Mouse (Mus musculus) neural tube, embryonic 15.5 days (tissue): ENCODE results near the gene Chn2. TPM values are rescaled to one million over a fixed set of nuclear protein-coding genes. Genes with fewer than 3 reads are reported as not detected.

Experiments used
- ATAC-seq: fragments of 200-750 bp; cut with Nextera tagmentation; 2 replicates; pipeline ENCODE4 v1.8.0; 2017; ENCODE audit warnings: mild to moderate bottlenecking, moderate TSS enrichment, moderate library complexity; ENCODE audit not compliant: low FRiP score
- H3K27ac ChIP-seq: fragments of 300-500 bp; sonication (generic); replicated peaks from 2 replicates; pipeline ENCODE4 v1.5.1; 2015; ENCODE audit warnings: mild to moderate bottlenecking, inconsistent platforms
- H3K27me3 ChIP-seq: fragments of 300-500 bp; sonication (generic); replicated peaks from 2 replicates; pipeline ENCODE4 v1.6.1; 2015; ENCODE audit warnings: inconsistent platforms
- H3K36me3 ChIP-seq: fragments of 300-500 bp; sonication (generic); 2 replicates; pipeline ENCODE4 v1.6.1; 2015; ENCODE audit warnings: inconsistent platforms
- H3K4me1 ChIP-seq: fragments of 300-500 bp; sonication (generic); 2 replicates; pipeline ENCODE4 v1.6.1; 2015; ENCODE audit warnings: inconsistent platforms
- H3K4me2 ChIP-seq: fragments of 300-500 bp; sonication (generic); 2 replicates; pipeline ENCODE4 v1.6.1; 2015; ENCODE audit warnings: inconsistent platforms, mild to moderate bottlenecking, moderate library complexity
- H3K4me3 ChIP-seq: fragments of 300-500 bp; sonication (generic); replicated peaks from 2 replicates; pipeline ENCODE4 v1.5.1; 2015; ENCODE audit warnings: mild to moderate bottlenecking, inconsistent platforms
- H3K9ac ChIP-seq: fragments of 300-500 bp; sonication (generic); replicated peaks from 2 replicates; pipeline ENCODE4 v1.6.1; 2015; ENCODE audit warnings: mild to moderate bottlenecking, inconsistent platforms
- H3K9me3 ChIP-seq: fragments of 300-500 bp; sonication (generic); replicated peaks from 2 replicates; pipeline ENCODE4 v1.6.1; 2016; ENCODE audit warnings: inconsistent platforms
- WGBS: fragments of 180-500 bp; shearing (Covaris S2); methylation state at CpG from one replicate; pipeline ENCODE4 v1.1.7; 2015; ENCODE audit warnings: mixed read lengths; 5-methylcytosine and 5-hydroxymethylcytosine counted together
- polyA plus RNA-seq: library from polyadenylated mRNA; unstranded; fragments of >200 nt; fragmentation: Nextera tagmentation; extraction: Ambion mirVana; gene quantifications from 2 replicates; pipeline ENCODE4 v1.2.1, GENCODE M21; 2015

The Chn2 gene
- polyA plus RNA-seq, 1 experiment from 2014 or later: 17.6 TPM

DNA sequence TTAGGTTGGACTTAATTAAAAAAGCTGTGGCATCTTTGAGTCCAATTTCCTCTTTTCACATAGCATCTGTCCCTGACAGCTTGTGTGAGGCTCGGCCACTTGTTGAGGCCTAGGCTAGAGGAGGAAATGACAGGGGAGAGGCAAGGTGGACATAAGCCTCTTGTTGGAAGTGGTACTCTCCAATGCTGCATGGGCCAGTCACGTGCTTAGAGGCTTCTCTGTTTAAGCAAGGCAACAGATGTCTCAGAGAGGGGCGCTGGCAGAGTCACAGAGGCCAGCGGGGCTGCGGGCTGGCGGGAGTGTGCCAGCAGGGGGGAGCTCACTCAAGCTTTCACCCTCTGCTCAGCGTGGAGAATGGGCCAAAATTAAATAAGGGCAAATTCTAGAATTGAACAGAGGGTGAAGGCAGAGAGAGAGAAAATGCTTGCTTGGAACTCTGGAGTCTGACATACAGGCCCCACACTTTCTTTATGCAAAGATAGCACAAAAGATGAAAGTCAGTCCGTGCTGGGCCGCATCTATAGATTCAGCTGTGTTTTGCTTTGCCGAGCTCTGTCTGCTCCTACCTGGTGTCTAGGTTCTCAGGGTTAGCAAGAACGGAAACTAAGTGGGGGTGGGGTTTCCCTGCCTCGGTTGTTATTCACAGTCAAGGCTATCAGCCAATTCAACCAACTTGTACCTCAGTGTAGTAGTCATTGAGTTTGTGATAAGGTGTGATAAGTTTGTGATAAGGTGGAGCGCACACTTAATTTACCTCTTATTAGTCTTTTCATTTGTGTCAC lies 80.7 kb downstream of the Chn2 start:
- H3K4me2 ChIP-seq: no peak overlapping the region
- 36% methylated on average over 13 of the region's 13 CpGs for WGBS
- H3K9me3 ChIP-seq: no peaks in the 10 kb centered on the region
- ATAC-seq: no peak
- peaks cover 4% of the 10 kb centered on the region for H3K4me1 ChIP-seq
- no peaks in the 10 kb centered on the region for H3K36me3 ChIP-seq
- H3K9ac ChIP-seq: no peak overlapping the region
- H3K27me3 ChIP-seq: no peaks in the 10 kb centered on the region
- H3K4me3 ChIP-seq: no peak overlapping the region
- no peak overlapping the region for H3K27ac ChIP-seq

DNA sequence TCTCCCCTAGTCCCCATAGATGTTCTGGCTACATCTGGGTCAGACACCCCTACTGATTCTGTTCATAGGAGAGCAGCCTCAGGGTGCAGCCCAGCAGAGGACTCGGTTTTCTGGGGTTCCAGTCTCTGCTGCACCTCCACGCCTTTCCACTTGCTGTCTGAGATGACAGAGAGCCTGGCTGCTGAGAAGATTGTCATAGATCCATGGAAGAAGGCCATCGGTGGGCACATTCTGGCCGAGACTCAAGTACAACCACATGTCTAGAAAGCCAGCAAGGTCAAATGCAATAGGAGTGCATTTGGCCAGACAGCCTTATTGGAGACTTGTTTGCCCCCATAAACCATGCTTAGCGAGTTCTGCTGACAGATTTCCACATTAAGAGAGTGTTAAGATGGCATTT lies 81.5 kb downstream of the Chn2 start:
- H3K36me3 ChIP-seq: no peaks in the 10 kb centered on the region
- H3K4me2 ChIP-seq: no peak overlapping the region
- no peaks in the 10 kb centered on the region for H3K27me3 ChIP-seq
- no peak for ATAC-seq
- no peak overlapping the region for H3K9ac ChIP-seq
- WGBS: 83% methylated on average over 5 of the region's 5 CpGs
- no peak overlapping the region for H3K27ac ChIP-seq
- no peak overlapping the region for H3K4me3 ChIP-seq
- H3K4me1 ChIP-seq: peaks cover 4% of the 10 kb centered on the region
- no peaks in the 10 kb centered on the region for H3K9me3 ChIP-seq

GRCm38 (mm10) chr6:54124519-54124918 lies 85.2 kb downstream of the Chn2 start:
- H3K27me3 ChIP-seq: no peaks in the 10 kb centered on the region
- H3K9ac ChIP-seq: no peak overlapping the region
- 78% methylated on average over 3 of the region's 3 CpGs for whole genome bisulfite sequencing
- H3K36me3 ChIP-seq: no peaks in the 10 kb centered on the region
- H3K4me2 ChIP-seq: no peak overlapping the region
- ATAC-seq: no peak
- H3K4me3 ChIP-seq: no peak overlapping the region
- H3K4me1 ChIP-seq: peaks cover 14% of the 10 kb centered on the region
- no peak overlapping the region for H3K27ac ChIP-seq
- H3K9me3 ChIP-seq: no peaks in the 10 kb centered on the region

DNA sequence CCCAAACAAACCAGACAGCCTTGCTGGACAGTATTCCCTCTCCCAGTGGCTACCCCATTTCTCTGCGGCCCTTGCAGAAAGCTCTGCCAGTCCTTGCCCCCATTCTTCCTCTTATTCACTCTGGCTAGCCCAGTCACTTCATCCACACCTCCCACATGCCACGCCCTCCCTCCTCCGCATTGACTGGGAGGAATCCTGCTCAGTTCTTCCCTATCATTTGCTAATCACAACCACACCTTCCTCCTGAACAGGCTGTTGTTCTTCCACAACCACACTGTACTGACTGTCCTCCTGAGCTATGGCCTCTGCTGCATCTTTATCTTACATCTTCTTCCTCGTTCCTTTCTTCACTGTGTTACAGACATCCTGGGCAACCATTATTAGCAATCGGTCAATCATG lies 86.2 kb downstream of the Chn2 start:
- H3K36me3 ChIP-seq: no peaks in the 10 kb centered on the region
- no peak overlapping the region for H3K27ac ChIP-seq
- no peaks in the 10 kb centered on the region for H3K9me3 ChIP-seq
- H3K27me3 ChIP-seq: no peaks in the 10 kb centered on the region
- peaks cover 10% of the 10 kb centered on the region; the same call in 1 of the 2 replicates for H3K4me1 ChIP-seq
- WGBS: 85% methylated on average over 5 of the region's 5 CpGs
- no peak overlapping the region for H3K9ac ChIP-seq
- H3K4me3 ChIP-seq: no peak overlapping the region
- H3K4me2 ChIP-seq: no peak overlapping the region
- ATAC-seq: no peak

DNA sequence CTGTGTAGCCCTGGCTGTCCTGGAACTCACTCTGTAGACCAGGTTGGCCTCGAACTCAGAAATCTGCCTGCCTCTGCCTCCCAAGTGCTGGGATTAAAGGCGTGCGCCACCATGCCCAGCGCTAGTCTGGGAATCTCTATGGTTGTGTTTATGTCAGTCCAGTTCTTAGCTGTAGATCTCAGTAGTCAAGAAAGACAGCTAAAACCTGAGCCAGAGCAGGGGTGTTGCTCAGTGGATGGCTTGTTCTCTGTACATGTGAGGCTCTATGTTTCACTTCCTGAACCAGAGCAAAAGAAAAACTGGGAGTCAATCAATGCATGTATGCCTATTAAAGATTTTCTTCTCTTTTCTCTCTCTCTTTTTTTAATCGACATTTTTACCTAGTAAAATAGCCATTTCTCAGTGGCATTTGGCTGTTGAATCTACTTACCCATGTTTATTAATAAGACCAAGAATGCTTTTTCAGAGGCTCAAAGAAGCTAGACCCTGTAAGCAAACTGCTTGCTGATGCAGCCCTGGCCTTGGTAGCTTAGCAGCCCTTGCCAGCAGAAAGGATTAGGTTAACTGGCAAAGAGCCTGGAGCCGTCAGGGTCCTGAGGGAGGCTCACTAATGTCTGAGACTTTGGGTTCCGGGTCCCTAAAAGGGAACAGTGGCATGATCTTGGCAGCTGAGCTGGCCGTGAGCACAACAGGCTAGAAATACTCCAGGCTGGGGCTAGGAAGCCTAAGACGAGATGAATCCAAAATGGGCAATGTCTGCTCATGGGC lies 87.1 kb downstream of the Chn2 start:
- Histone ChIP-seq H3K27ac (no peak overlapping the region), H3K9ac (no peak overlapping the region), H3K4me2 (no peak overlapping the region), H3K27me3 (no peaks in the 10 kb centered on the region), H3K4me3 (no peak overlapping the region), H3K9me3 (no peaks in the 10 kb centered on the region), H3K4me1 (peaks cover 10% of the 10 kb centered on the region; the same call in 1 of the 2 replicates), H3K36me3 (no peaks in the 10 kb centered on the region)
- WGBS: 71% methylated on average over 9 of the region's 9 CpGs
- ATAC-seq: no peak

- Histone ChIP-seq H3K9me3 (no peaks in the 10 kb centered on the region), H3K4me2 (no peak overlapping the region), H3K4me1 (peaks cover 10% of the 10 kb centered on the region; the same call in 1 of the 2 replicates), H3K4me3 (no peak overlapping the region), H3K9ac (no peak overlapping the region), H3K27me3 (no peaks in the 10 kb centered on the region), H3K27ac (no peak overlapping the region), H3K36me3 (no peaks in the 10 kb centered on the region)
- 81% methylated on average over 11 of the region's 11 CpGs for WGBS
- no peak for ATAC-seq
Observed at GRCm38 (mm10) chr6:54126993-54127697, 87.8 kb downstream of the Chn2 start.

- WGBS: 82% methylated on average over 1 of the region's 1 CpGs
- no peak for ATAC-seq
Observed at GRCm38 (mm10) chr6:54128702-54129101, 89.3 kb downstream of the Chn2 start.

DNA sequence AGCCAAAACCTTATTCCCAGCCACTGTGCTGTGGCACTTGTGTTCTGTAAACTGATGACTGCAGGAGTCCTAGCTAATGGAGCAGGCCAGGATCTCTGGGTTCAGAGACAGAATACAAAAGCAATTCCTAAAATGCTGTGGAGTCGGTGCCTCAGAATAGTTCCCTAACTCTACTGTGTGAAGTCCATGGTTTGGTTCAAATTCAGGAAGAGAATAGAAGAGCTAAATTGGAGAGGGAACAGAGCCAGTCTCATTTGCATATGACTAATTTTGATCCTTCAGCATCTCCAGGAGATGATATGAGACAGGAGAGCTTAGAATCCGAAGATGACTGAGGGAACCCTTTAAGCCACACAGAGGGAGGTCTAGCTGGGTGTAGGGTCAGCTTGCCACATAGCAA lies 90.2 kb downstream of the Chn2 start:
- H3K9ac ChIP-seq: no peak overlapping the region
- no peaks in the 10 kb centered on the region for H3K27me3 ChIP-seq
- no peaks in the 10 kb centered on the region for H3K36me3 ChIP-seq
- no peak overlapping the region for H3K4me3 ChIP-seq
- no peak overlapping the region for H3K27ac ChIP-seq
- no peaks in the 10 kb centered on the region for H3K9me3 ChIP-seq
- no peak for ATAC-seq
- WGBS: 69% methylated on average over 2 of the region's 2 CpGs
- H3K4me1 ChIP-seq: peaks cover 15% of the 10 kb centered on the region
- H3K4me2 ChIP-seq: no peak overlapping the region

More at GRCm38 (mm10) chr6:54128702-54129101, 89.3 kb downstream of the Chn2 start:
- H3K4me1 ChIP-seq: peaks cover 15% of the 10 kb centered on the region
- no peaks in the 10 kb centered on the region for H3K9me3 ChIP-seq
- H3K9ac ChIP-seq: no peak overlapping the region
- H3K27ac ChIP-seq: no peak overlapping the region
- H3K4me2 ChIP-seq: no peak overlapping the region
- no peaks in the 10 kb centered on the region for H3K36me3 ChIP-seq
- H3K27me3 ChIP-seq: no peaks in the 10 kb centered on the region
- no peak overlapping the region for H3K4me3 ChIP-seq

DNA sequence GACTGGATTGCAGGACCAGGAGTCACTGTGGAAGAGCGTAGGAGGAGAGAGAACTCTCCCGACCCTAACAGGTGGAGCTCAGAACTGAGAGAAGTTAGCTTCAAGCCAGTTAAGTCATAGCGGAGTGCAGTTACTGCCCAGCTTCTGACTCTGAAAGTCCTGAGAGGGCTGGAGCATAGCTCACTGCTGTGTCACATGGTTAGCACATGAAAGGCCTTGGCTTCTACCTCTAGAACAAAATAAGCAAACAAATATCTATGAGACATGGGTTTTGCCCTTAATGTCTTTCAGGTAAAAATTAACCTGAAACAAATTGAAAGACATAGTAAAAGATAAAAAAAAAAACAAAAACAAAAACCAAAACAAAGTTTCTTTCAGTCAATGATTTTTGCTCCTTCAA lies 91.5 kb downstream of the Chn2 start:
- no peak overlapping the region for H3K4me2 ChIP-seq
- ATAC-seq: no peak
- peaks cover 15% of the 10 kb centered on the region for H3K4me1 ChIP-seq
- no peaks in the 10 kb centered on the region for H3K36me3 ChIP-seq
- no peak overlapping the region for H3K4me3 ChIP-seq
- no peaks in the 10 kb centered on the region for H3K27me3 ChIP-seq
- no peak overlapping the region for H3K9ac ChIP-seq
- 87% methylated on average over 3 of the region's 3 CpGs for WGBS
- no peak overlapping the region for H3K27ac ChIP-seq
- no peaks in the 10 kb centered on the region for H3K9me3 ChIP-seq

GRCm38 (mm10) chr6:54132576-54132975 lies 93.2 kb downstream of the Chn2 start:
- Histone ChIP-seq H3K9ac (no peak overlapping the region), H3K27me3 (no peaks in the 10 kb centered on the region), H3K9me3 (no peaks in the 10 kb centered on the region), H3K27ac (no peak overlapping the region), H3K4me3 (no peak overlapping the region), H3K36me3 (no peaks in the 10 kb centered on the region), H3K4me2 (no peak overlapping the region), H3K4me1 (peaks cover 6% of the 10 kb centered on the region)
- ATAC-seq: no peak
- 93% methylated on average over 1 of the region's 1 CpGs for WGBS

DNA sequence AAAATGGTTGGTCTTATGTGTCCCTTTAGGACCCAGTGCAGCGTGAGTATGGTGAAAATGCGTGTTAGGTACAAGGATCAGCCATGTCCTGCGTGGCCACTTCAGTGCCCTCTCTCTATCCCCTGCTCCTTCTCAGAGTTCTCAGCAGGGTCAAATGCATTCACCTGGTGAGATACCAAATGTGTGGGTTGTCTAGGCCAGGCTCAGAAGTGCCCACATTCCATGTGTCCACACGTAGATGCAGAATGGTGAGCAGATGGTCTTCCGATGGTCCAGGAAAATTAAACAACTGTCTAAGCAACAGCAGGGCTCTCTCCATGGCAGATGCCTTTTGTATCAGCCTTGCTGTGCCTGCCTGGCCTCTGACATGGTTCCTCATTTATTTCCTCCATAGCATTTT lies 93.9 kb downstream of the Chn2 start:
- no peak for ATAC-seq
- no peaks in the 10 kb centered on the region for H3K27me3 ChIP-seq
- 63% methylated on average over 5 of the region's 5 CpGs for WGBS
- H3K27ac ChIP-seq: no peak overlapping the region
- no peak overlapping the region for H3K9ac ChIP-seq
- peaks cover 6% of the 10 kb centered on the region for H3K4me1 ChIP-seq
- no peak overlapping the region for H3K4me3 ChIP-seq
- no peaks in the 10 kb centered on the region for H3K36me3 ChIP-seq
- H3K4me2 ChIP-seq: no peak overlapping the region
- H3K9me3 ChIP-seq: no peaks in the 10 kb centered on the region
